Mouse (Mus musculus) small intestine, adult 2 months (tissue): ENCODE measurements around the gene Pipox. TPM values are rescaled to one million over a fixed set of nuclear protein-coding genes. Genes with fewer than 3 reads are reported as not detected.

Experiments used
- H3K27ac ChIP-seq: fragments of 200-500 bp; 2 replicates; pipeline ENCODE4 v1.5.1; 2012; ENCODE audit warnings: low read depth, low read length, control low read depth, inconsistent platforms; ENCODE audit not compliant: insufficient read depth
- H3K27me3 ChIP-seq: fragments of 200-500 bp; 2 replicates; pipeline ENCODE4 v1.6.1; 2012; ENCODE audit warnings: mild to moderate bottlenecking, moderate library complexity, low read length, inconsistent platforms; ENCODE audit not compliant: control insufficient read depth, insufficient read depth
- H3K36me3 ChIP-seq: fragments of 200-500 bp; 2 replicates; pipeline ENCODE4 v1.6.1; 2012; ENCODE audit warnings: mild to moderate bottlenecking, low read length, control low read depth, inconsistent platforms; ENCODE audit not compliant: control insufficient read depth, insufficient read depth
- H3K4me1 ChIP-seq: fragments of 200-500 bp; 2 replicates; pipeline ENCODE4 v1.6.1; 2012; ENCODE audit warnings: low read length, inconsistent platforms, mixed read lengths; ENCODE audit not compliant: control insufficient read depth, insufficient read depth, insufficient read length
- H3K4me3 ChIP-seq: fragments of 200-500 bp; 2 replicates; pipeline ENCODE4 v1.5.1; 2012; ENCODE audit warnings: low read depth, mild to moderate bottlenecking, control low read depth, inconsistent platforms, low read length, moderate library complexity
- CTCF ChIP-seq: fragments of 200-500 bp; IDR thresholded peaks from 2 replicates; pipeline ENCODE4 v1.5.1; 2012; ENCODE audit warnings: low read depth, mild to moderate bottlenecking, control low read depth, inconsistent platforms, low read length, moderate library complexity, mixed read lengths; ENCODE audit not compliant: insufficient replicate concordance, insufficient read length; ENCODE audit errors: extremely low read depth
- POLR2A ChIP-seq: fragments of 200-500 bp; IDR thresholded peaks from 2 replicates; pipeline ENCODE4 v1.6.1; 2012; ENCODE audit warnings: low read depth, mild to moderate bottlenecking, control low read depth, inconsistent platforms, low read length, moderate library complexity
- WGBS: fragments of 180-500 bp; shearing (Covaris S2); methylation state at CpG from one replicate; pipeline ENCODE4 v1.1.7; 2018; 5-methylcytosine and 5-hydroxymethylcytosine counted together
- polyA plus RNA-seq: library from polyadenylated mRNA; depleted of rRNA; stranded (reverse); fragments of >200 nt; gene quantifications from 2 replicates; pipeline ENCODE4 v1.2.3, GENCODE M21; 2012

The Pipox gene
- polyA plus RNA-seq, 1 experiment = 13.8 TPM

GRCm38 (mm10) chr11:77906747-77907174 is 12.9 kb upstream of the Pipox start:
- 20% methylated on average over 9 of the region's 9 CpGs for WGBS

GRCm38 (mm10) chr11:77906097-77906687 is 12.3 kb upstream of the Pipox start:
- TF ChIP-seq POLR2A (no peak), CTCF (no peak)
- Histone ChIP-seq H3K4me3 (no peak overlapping the region), H3K27me3 (no peaks in the 10 kb centered on the region; the same call in 1 of the 2 replicates), H3K36me3 (no peaks in the 10 kb centered on the region), H3K4me1 (no peaks in the 10 kb centered on the region), H3K27ac (no peak overlapping the region)
- WGBS = 53% methylated on average over 19 of the region's 19 CpGs

More at GRCm38 (mm10) chr11:77906747-77907174, 12.9 kb upstream of the Pipox start:
- no peaks in the 10 kb centered on the region; the same call in 1 of the 2 replicates for H3K27me3 ChIP-seq
- TF ChIP-seq CTCF (no peak), POLR2A (no peak)
- H3K4me3 ChIP-seq = no peak overlapping the region
- no peaks in the 10 kb centered on the region for H3K36me3 ChIP-seq
- H3K27ac ChIP-seq = no peak overlapping the region
- no peaks in the 10 kb centered on the region for H3K4me1 ChIP-seq

GRCm38 (mm10) chr11:77904707-77905106 is 10.8 kb upstream of the Pipox start:
- Histone ChIP-seq H3K27ac (no peak overlapping the region), H3K36me3 (no peaks in the 10 kb centered on the region), H3K27me3 (no peaks in the 10 kb centered on the region; the same call in 1 of the 2 replicates), H3K4me3 (no peak overlapping the region), H3K4me1 (no peaks in the 10 kb centered on the region)
- WGBS = 75% methylated on average over 1 of the region's 1 CpGs
- TF ChIP-seq CTCF = no peak
- TF ChIP-seq POLR2A = no peak

- Histone ChIP-seq H3K27ac (no peak overlapping the region), H3K4me3 (no peak overlapping the region), H3K4me1 (no peaks in the 10 kb centered on the region), H3K27me3 (no peaks in the 10 kb centered on the region; the same call in 1 of the 2 replicates), H3K36me3 (no peaks in the 10 kb centered on the region)
- WGBS = 50% methylated on average over 3 of the region's 3 CpGs
- TF ChIP-seq POLR2A (no peak), CTCF (no peak)
Measured at GRCm38 (mm10) chr11:77903761-77904160, 9.9 kb upstream of the Pipox start.

- WGBS = 64% methylated on average over 8 of the region's 8 CpGs
- Histone ChIP-seq H3K27ac (no peak overlapping the region), H3K36me3 (no peaks in the 10 kb centered on the region), H3K27me3 (no peaks in the 10 kb centered on the region; the same call in 1 of the 2 replicates), H3K4me1 (no peaks in the 10 kb centered on the region), H3K4me3 (no peak overlapping the region)
- TF ChIP-seq CTCF (no peak), POLR2A (no peak)
Measured at GRCm38 (mm10) chr11:77901775-77902355, 8.0 kb upstream of the Pipox start.

GRCm38 (mm10) chr11:77901366-77901765 is 7.5 kb upstream of the Pipox start:
- WGBS = 77% methylated on average over 5 of the region's 5 CpGs
- TF ChIP-seq POLR2A = no peak
- Histone ChIP-seq H3K27me3 (no peaks in the 10 kb centered on the region), H3K4me1 (no peaks in the 10 kb centered on the region), H3K36me3 (no peaks in the 10 kb centered on the region), H3K4me3 (no peak overlapping the region), H3K27ac (no peak overlapping the region)

- Histone ChIP-seq H3K4me1 (peaks cover under 1% of the 10 kb centered on the region; the same call in 1 of the 2 replicates), H3K27ac (no peak overlapping the region), H3K36me3 (no peaks in the 10 kb centered on the region), H3K27me3 (no peaks in the 10 kb centered on the region), H3K4me3 (no peak overlapping the region)
- 73% methylated on average over 4 of the region's 4 CpGs for WGBS
- TF ChIP-seq CTCF = no peak
- no peak for TF ChIP-seq POLR2A
Measured at GRCm38 (mm10) chr11:77900696-77901095, 6.8 kb upstream of the Pipox start.
